Mouse (Mus musculus): ENCODE results near the gene Osbpl9.

GRCm38 (mm10) chr4:109175677-109176076 lies 26.4 kb downstream of the Osbpl9 start:
- no peak for TF ChIP-seq CTCF (conservative IDR thresholded peaks at IDR 0.05 in 1 of 2, IDR thresholded peaks at IDR 0.05 in 1 of 2; ENCODE audit: low read depth in 2 of 2, low read length in 2 of 2)
- TF ChIP-seq KAT2A (IDR thresholded peaks at IDR 0.05; ENCODE audit: insufficient replicate concordance, low read length), result no peak
- TF ChIP-seq JUN (IDR thresholded peaks at IDR 0.05; ENCODE audit: insufficient read depth, low read depth, low read length), result no peak
- TF ChIP-seq UBTF (IDR thresholded peaks at IDR 0.05; ENCODE audit: low read depth, low read length), result no peak
- no peak for TF ChIP-seq USF2 (conservative IDR thresholded peaks at IDR 0.05; ENCODE audit: low read depth, low read length)
- TF ChIP-seq JUND (conservative IDR thresholded peaks at IDR 0.05; ENCODE audit: low read depth, low read length), result no peak
- TF ChIP-seq NELFE (IDR thresholded peaks at IDR 0.05; ENCODE audit: low read depth, low read length), result no peak

Measured in CH12.LX (cell line).